Mouse (Mus musculus) c-Kit-positive CD71-positive TER-119-negative erythroid progenitor cells, embryonic 14.5 days (primary cell): ENCODE results near the gene Nxph3.
"Not testable (repeated sequence)": the region's sequence is repeated elsewhere in the genome, so short reads cannot be mapped to it uniquely, and the experiment has no call there.

Experiments
- DNase-seq: peaks from one replicate; pipeline ENCODE4 v3.0.0-alpha.2; 2013; ENCODE audit warnings: low read depth

Gene Nxph3

GRCm38 (mm10) chr11:95519299-95519698 lies 4.9 kb upstream of the Nxph3 start:
- no peak for DNase-seq

- no peak for DNase-seq
Measured at GRCm38 (mm10) chr11:95517162-95517561, 2.8 kb upstream of the Nxph3 start.

- no peak for DNase-seq
Measured at GRCm38 (mm10) chr11:95516491-95516911, 2.1 kb upstream of the Nxph3 start.

- DNase-seq, result no peak
Measured at GRCm38 (mm10) chr11:95515376-95516323, 1.3 kb upstream of the Nxph3 start.

- DNase-seq, result no peak
Measured at GRCm38 (mm10) chr11:95513461-95514297, 691 bp downstream of the Nxph3 start.

- no peak for DNase-seq
Measured at GRCm38 (mm10) chr11:95512383-95512782, 2.0 kb downstream of the Nxph3 start.

GRCm38 (mm10) chr11:95511919-95512318 lies 2.5 kb downstream of the Nxph3 start:
- DNase-seq, result no peak

GRCm38 (mm10) chr11:95510631-95511030 lies 3.7 kb downstream of the Nxph3 start:
- DNase-seq, result no peak

- no peak for DNase-seq
Measured at GRCm38 (mm10) chr11:95509126-95509717, 5.1 kb downstream of the Nxph3 start.

GRCm38 (mm10) chr11:95508211-95508926 lies 6.0 kb downstream of the Nxph3 start:
- no peak for DNase-seq

- no peak for DNase-seq
Measured at GRCm38 (mm10) chr11:95507785-95508184, 6.6 kb downstream of the Nxph3 start.

GRCm38 (mm10) chr11:95507041-95507716 lies 7.2 kb downstream of the Nxph3 start:
- DNase-seq, result no peak

GRCm38 (mm10) chr11:95504271-95504731 lies 10.1 kb downstream of the Nxph3 start:
- DNase-seq, result no peak

GRCm38 (mm10) chr11:95503581-95504180 lies 10.7 kb downstream of the Nxph3 start:
- DNase-seq, result no peak

- DNase-seq, result not testable (repeated sequence)
Measured at GRCm38 (mm10) chr11:95501826-95502225, 12.5 kb downstream of the Nxph3 start.

- no peak for DNase-seq
Measured at GRCm38 (mm10) chr11:95500836-95501235, 13.5 kb downstream of the Nxph3 start.

- DNase-seq, result no peak
Measured at GRCm38 (mm10) chr11:95500412-95500811, 14.0 kb downstream of the Nxph3 start.

- no peak for DNase-seq
Measured at GRCm38 (mm10) chr11:95497921-95498320, 16.4 kb downstream of the Nxph3 start.

GRCm38 (mm10) chr11:95495883-95496282 lies 18.5 kb downstream of the Nxph3 start:
- no peak for DNase-seq

- DNase-seq, result no peak
Measured at GRCm38 (mm10) chr11:95494374-95494773, 20.0 kb downstream of the Nxph3 start.

- no peak for DNase-seq
Measured at GRCm38 (mm10) chr11:95493950-95494349, 20.4 kb downstream of the Nxph3 start.
